Mouse (Mus musculus): ENCODE measurements around the gene Olfr902.
"Not testable (repeated sequence)": the region's sequence is repeated elsewhere in the genome, so short reads cannot be mapped to it uniquely, and the experiment has no call there.

Olfr902 gene

DNA sequence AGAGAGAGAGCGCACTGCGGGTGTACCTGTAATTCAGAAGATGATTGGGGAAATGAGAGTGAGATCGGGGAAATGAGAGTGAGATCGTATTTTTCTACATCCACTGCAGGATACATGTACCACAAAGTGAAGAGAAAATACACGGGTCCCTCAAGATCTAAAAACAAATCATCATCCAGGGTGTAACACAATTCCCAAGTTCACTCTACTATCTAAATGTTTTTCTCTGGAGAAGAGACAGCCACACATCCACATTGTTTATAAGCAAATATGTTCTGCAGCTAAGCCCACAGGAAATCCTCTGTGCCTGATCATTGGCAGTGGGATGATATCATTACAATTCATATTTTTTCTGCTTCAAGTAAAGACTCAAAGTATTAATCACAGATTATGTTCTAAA lies at the start of gene Olfr902:
TSS of gene Olfr902 (plus strand) at position 301 of the 400 bp plus-strand sequence.
- CTCF ChIA-PET: no interaction called here

DNA sequence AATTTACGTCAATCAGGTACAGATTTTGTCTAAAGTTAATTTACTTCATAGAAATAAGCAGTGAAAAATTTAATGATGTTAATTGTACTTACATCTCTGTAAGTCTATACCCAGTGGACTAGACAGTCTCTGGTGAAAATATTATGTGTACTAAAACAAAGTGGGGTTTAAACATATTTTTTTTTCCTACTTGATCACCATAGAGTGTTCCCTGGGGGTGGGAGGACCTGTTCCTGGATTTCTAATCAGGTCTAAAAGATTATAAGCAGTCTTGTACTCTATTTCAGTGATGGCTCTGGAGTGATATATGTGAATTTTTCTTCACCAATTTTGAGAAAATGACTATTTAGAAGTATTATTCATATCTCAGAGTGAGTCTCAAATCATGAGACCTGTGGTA lies 46.1 kb upstream of the Olfr902 start, which contains the start of gene Olfr147:
TSS of gene Olfr147 (plus strand) at position 301 of the 400 bp plus-strand sequence.
- CTCF ChIA-PET: no interaction called here

DNA sequence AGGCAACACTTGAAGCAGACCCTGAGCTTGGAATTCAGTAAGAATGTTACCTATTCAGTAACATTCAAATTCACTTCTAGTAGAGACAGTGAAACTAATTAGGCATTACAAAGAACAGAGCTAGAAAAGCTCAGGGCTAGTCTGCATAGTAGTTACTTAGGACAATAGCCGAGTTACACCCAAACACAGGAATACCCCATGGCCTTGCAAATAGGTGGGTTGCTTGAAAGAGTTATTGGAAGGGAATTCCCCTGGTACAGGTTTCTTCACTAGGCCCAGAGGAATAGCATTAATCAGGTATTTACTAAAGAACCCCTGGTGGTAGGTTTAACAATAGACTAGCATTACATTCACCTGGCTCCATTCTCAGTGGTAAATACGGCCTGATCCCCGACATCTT lies 40.0 kb upstream of the Olfr902 start:
- CTCF ChIA-PET: not testable (repeated sequence)

DNA sequence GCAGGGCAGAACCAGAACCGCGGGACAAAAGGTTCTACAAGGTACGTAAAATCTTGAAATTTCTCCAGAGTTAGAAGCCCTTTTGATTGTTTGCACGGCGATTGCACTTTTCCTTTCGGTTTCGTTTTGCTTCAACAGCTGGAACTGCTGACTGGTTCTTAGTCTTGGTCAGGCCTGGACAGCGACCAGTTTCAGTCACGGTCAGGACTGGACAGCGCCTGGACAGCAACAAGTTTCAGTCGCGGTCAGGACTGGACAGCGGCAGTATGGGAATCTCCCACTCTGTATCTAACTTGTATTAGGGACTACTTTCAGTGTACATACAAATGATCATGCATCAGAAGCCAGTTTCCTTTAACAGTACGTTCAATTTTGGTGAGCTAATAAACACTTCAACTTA lies 34.0 kb upstream of the Olfr902 start:
- CTCF ChIA-PET: not testable (repeated sequence)

DNA sequence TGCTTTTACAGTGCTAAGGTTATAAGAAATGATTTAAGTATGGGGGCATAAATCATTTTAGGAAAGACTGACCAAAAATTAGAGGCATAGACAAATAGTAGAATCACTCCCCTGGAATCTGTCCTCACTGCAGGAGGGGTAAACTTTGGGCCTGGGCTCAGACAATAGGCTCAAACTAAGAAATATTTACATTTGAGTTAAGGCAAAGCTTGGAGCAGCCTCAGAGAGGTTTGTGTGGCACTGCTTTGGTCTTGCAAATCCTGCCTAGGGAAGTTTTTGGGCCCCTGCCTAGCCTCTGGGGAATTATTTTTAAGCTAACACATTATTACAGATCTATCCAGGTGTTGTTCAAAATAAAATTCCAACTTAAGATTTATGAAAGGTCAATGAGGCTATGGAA lies 23.7 kb upstream of the Olfr902 start:
- CTCF ChIA-PET: no interaction called here

DNA sequence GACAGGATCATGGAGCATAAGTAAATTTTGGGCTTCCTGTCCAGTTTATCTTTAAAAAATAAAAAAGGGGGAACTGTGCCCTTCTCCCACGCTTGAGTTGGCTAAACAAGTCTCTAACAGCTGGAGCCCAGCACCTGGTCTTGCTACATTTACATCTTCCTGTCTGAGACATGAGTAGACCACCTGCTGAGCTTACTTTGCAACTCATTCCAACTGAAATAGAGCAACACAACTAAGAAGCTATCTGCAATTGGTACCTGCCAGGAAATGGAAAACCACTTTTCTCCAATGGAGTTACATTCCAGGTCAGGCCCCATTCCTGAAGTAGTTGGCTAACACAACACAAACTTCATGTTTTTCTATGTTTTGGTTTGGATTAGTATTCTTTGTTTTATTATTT lies 20.4 kb upstream of the Olfr902 start:
- CTCF ChIA-PET: no interaction called here

DNA sequence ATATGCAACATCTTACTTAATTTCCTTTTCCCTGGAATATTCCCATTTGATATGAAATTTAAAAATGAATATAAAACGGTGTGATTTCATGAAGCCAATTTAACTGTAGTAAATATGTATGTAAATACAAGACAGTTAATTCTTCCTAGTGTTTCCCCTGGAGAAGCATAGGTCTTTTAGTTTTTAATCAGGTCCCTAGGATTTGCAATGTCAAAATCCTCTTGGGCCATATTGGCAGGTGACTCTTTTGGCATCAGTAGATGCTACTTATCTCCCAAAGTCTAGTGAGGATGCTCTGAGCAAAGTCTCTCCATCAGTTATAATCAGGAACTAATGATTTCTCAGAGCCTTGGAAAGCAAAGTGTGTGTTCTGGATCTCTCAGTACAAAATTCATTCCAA lies 18.3 kb upstream of the Olfr902 start, which contains the start of gene Olfr901:
TSS of gene Olfr901 (plus strand) at position 301 of the 400 bp plus-strand sequence.
- CTCF ChIA-PET: no interaction called here

DNA sequence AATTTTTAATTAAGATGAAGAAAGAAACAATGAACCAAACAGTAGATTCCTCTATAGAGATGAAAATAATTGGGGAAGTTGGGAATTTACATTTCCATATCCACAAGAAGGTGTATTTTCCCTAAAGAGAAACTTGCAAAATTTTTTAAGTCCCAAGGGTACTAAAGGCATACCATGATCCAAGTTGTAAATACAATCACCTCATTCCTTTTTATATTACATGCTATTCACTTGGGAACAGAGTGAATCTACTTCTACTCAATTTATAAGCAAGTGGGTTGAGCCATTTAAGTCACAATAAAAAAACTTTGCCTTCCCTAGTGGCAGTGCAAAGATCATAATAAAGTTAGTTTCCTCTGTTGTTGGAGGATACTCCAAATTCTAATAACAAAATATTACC lies 15.4 kb downstream of the Olfr902 start, which contains the start of gene Olfr904:
TSS of gene Olfr904 (plus strand) at position 301 of the 400 bp plus-strand sequence.
- CTCF ChIA-PET: no interaction called here

DNA sequence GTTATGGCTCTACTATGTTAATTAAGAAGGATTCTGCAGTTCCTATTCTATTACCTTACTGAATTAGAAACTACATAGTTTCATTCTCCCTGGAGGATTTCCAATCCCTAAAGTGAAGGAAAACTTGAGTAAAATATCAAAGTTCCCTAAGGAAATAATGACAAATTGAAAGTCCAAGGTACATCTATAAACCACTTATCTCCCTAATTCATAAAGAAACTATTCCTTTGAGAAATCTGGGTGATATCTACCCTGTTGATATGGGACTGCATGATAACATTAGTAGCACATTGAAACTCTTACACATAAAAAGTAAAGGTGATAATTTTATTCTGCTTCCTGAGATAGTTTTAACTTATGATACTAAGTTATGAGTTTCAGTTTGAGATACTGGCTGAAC lies 23.4 kb downstream of the Olfr902 start, which contains the start of gene Olfr905:
TSS of gene Olfr905 (plus strand) at position 301 of the 400 bp plus-strand sequence.
- CTCF ChIA-PET: no interaction called here

DNA sequence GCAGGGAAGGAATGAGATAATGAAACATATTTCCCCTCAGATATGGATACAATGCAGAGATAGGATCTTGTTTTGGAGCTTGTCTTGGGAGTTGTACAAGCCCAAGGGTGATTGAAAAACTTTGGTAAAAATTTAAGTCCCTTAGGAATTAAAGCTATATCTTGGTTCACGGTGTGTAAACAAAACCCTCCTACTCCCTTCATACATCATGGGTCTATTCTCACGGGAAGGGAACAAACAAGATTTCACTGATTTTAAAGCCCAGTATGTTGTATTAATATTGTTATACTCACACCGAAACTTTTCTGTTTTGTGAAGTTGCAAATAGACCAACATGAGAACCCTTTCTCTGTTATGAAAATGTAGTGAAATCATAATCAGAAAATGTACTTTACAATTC lies 39.3 kb downstream of the Olfr902 start, which contains the start of gene Olfr906:
TSS of gene Olfr906 (plus strand) at position 301 of the 400 bp plus-strand sequence.
- CTCF ChIA-PET: no interaction called here

DNA sequence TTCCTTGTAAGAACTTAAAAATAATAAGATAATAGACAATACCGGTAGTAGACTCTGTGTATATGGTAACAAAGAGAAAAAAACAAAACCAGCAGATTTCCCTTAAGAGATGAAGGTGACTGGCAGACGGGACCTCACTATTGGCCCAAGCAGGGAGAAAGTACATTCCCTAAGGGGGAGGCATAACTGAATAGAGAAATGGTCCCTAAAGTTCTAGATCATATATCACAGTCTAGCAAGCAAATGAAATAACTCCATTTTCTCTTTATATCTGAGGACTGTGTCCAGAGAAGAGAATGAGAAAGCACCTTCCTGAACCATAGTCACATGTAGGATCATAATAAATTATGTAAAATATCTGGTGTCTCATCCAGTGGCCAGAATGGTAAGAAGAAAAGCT lies 48.0 kb downstream of the Olfr902 start, which contains the start of gene Olfr907:
TSS of gene Olfr907 (plus strand) at position 301 of the 400 bp plus-strand sequence.
- CTCF ChIA-PET: no interaction called here

All from spleen, embryonic (tissue).